Mouse (Mus musculus) G1E-ER4 (cell line): ENCODE data around the gene Clps. TPM values are rescaled to one million over a fixed set of nuclear protein-coding genes. Genes with fewer than 3 reads are reported as not detected.

Experiments used
- GATA1 ChIP-seq: IDR thresholded peaks from one replicate; pipeline ENCODE4 v1.8.0; 2012; ENCODE audit warnings: low read length, inconsistent platforms
- polyA plus RNA-seq: library from polyadenylated mRNA; stranded (reverse); fragments of >175 nt; gene quantifications from 2 replicates; pipeline ENCODE4 v1.2.3, GENCODE M21; 2012

Gene Clps
- not detected in 2 replicates for polyA plus RNA-seq

DNA sequence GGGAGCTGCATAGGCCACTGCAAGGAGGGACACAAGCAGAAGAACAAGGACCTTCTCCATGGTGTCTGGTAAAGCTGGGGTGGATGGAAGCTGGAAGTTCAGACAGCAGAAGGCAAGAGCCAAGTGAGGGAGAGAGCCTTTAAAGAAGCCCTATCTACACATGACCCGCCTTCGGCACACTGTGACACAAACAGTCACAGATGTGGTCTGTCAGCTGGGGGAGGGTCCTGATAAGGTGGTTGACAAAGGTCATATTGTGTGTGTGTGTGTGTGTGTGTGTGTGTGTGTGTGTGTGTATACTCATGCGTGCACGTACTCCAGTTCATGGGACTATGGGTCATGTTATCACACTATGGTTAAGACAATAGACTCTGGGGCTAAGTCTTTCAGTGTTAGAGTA is at the start of gene Clps:
Gene Clps, minus strand, starts transcription at position 169 of the 400 bp plus-strand sequence.
- no peak for TF ChIP-seq GATA1

DNA sequence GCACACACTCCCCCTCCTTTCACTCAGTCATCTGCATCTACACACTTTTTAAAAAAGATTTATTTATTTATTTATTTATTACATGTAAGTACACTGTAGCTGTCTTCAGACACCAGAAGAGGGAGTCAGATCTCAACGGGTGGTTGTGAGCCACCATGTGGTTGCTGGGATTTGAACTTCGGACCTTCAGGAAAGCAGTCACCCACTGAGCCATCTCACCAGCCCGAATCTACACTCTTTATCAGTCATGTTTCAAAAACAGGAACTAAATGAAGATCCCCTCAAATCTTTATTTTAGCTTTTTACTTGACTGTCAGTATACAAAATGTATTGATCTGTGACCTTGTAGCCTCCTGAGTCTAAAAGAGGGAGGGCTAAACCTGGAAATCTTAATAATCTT is 49.0 kb upstream of the Clps start:
- TF ChIP-seq GATA1: no peak

- no peak for TF ChIP-seq GATA1
These were observed 41.1 kb upstream of the Clps start for GRCm38 (mm10) chr17:28601557-28602250.

DNA sequence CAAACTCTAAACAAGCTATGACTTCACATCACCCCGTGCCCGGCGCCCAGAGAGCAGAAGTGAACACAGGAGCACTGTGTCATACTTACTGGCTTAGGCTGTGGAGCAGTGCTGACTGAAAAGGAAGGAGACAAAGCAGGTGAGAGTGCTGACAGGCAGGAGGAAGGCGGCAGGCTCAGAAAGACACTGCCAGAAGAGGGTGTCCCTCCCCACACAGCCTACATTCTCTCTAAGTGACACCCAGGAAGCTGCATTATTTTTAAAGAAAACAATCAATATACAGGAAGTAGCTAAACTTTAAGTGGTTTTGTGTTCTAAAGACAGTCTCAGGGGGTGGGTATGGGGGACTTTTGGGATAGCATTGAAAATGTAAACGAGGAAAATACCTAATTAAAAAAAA is 40.2 kb upstream of the Clps start:
- no peak for TF ChIP-seq GATA1

GRCm38 (mm10) chr17:28593965-28594364 is 33.4 kb upstream of the Clps start:
- no peak for TF ChIP-seq GATA1

DNA sequence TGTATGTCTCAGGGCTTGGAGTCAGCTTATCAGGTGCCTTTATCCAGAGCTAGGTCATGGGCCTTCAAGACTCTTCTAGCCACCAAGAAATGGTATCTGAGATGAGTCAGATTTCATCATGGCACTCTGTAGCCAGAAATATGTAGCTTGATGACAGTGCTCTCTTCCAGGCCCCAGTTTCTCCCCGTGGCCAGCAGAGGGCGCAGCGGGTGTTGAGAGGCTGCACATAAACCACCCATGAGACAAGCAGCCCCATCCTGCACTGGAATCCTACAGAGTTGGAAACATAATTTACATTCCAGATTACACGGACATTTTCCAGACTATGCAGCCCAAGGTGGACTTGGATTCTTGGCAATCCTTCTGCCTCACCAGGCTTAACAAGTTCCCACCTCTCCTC is 32.4 kb upstream of the Clps start:
- TF ChIP-seq GATA1: no peak

DNA sequence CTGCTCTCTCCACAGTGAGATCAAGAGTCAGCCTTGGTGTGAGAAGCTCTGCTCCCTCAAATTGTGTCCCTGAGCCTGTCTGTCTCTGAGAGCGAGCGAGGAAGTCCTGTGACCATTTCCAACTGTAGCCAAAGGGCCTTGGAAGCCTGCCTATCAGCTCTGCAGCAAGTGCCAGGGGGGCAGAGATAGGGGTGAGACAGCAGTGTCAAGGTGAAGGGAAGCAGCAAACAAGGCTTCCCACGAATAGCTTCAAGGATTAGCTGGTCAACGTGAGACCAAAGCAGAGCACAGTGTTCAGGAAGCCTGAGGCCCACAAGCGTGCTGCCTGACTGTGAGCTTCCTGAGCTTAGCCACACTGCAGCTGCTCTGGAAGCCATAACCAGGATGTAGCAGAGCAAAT is 30.9 kb upstream of the Clps start:
- no peak for TF ChIP-seq GATA1

- TF ChIP-seq GATA1: no peak
These were observed 30.0 kb upstream of the Clps start for GRCm38 (mm10) chr17:28590596-28590995.

DNA sequence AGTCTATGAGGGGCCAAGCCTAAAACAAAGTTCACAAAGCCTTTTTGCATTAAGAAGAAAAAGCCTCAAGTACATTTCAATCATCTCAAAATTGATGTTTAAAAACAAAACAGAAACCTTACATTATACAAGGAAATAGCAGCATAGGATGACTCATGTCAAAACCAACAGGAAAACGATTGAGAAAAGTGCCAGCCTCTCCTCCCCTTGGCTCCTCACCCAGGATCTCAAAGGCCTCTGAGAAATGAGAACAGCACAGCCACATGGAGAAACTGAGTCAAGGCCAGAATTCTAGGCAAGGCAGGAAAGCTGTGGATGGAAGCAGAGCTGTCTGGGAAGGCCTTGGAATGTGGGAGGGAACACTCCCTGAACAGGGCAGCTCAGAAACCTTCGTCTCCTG is 28.0 kb upstream of the Clps start:
- no peak for TF ChIP-seq GATA1

- TF ChIP-seq GATA1: no peak
These were observed 25.9 kb upstream of the Clps start for GRCm38 (mm10) chr17:28586509-28586908.

DNA sequence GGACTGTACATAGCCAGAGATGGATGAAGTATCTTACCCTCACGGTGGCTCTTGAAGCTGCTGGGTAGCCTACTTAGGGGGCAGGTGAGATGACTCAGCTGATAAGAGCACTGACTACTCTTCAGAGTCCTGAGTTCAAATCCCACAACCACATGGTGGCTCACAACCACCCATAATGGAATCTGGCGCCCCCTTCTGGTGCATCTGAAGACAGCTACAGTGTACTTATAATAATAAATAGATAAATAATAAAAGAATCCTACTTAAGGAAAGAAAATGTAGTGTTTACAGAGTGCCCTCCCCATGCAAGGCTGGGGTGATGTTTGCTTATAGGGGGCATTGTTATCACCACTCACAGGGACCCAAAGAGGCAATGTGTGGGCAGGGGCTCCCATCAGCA is 20.5 kb upstream of the Clps start:
- TF ChIP-seq GATA1: no peak

- no peak for TF ChIP-seq GATA1
These were observed 19.8 kb upstream of the Clps start for GRCm38 (mm10) chr17:28580396-28580795.

GRCm38 (mm10) chr17:28575244-28576125 is 14.9 kb upstream of the Clps start, which contains the start of gene Lhfpl5:
Gene Lhfpl5 (plus strand): TSS chr17:28575641.
- TF ChIP-seq GATA1: no peak

DNA sequence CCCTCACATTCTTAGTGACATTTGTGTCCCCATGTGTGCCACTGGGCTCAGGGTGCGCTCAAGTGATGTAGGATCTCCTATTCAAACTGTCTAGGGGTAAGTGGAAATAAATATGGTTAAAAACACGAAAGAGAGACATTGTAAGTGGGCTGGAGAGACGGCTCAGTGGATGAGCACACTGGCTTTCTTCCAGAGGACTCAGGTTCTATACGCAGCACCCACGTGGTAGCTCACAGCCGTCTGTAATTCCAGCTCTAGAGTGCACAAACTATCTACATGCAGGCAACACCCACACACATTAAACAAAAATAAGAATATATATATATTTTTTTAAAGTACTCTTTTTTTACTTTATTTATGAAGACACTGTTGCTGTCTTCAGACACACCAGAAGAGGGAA is 12.4 kb upstream of the Clps start:
- TF ChIP-seq GATA1: no peak

GRCm38 (mm10) chr17:28572521-28572920 is 12.0 kb upstream of the Clps start:
- no peak for TF ChIP-seq GATA1

- TF ChIP-seq GATA1: no peak
These were observed 11.3 kb upstream of the Clps start for GRCm38 (mm10) chr17:28571868-28572267.

DNA sequence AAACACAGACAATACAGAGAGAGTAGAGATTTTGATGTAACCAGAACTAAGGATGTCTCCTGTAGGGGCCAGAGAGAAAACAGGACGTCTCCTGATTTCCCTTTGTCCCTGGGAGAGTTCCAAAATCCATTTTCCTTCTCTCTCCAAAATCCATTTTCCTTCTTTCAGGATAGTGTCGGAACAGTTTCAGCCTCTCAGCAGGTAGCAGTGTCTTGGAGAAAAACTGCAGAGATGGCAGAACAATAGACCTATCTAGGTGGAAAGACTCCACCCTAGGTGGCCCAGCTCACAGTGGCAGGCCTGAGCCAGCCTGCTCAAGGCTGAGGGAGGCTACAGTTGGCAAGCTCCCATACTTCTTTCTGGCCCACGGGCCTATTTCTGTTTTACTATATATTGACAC is 7.0 kb upstream of the Clps start:
- TF ChIP-seq GATA1: no peak
